Mouse (Mus musculus): Measurements from ENCODE around the gene Papss1. TPM values are rescaled to one million over a fixed set of nuclear protein-coding genes. Genes with fewer than 3 reads are reported as not detected.

Gene Papss1
- total RNA-seq, 2 experiments from 2014 or later: 4.7 to 5.0 TPM

GRCm38 (mm10) chr3:131578434-131579104 lies 14.0 kb downstream of the Papss1 start:
- DNase-seq: no peak
- intact Hi-C loops (cut with DNase I): no loop called here

- intact Hi-C loops (cut with DNase I): no loop called here
- DNase-seq: no peak
These were observed 15.5 kb downstream of the Papss1 start for GRCm38 (mm10) chr3:131580040-131580439.

- intact Hi-C loops (cut with DNase I): no loop called here
- no peak for DNase-seq
These were observed 16.5 kb downstream of the Papss1 start for GRCm38 (mm10) chr3:131581096-131581495.

GRCm38 (mm10) chr3:131586818-131587217 lies 22.2 kb downstream of the Papss1 start:
- intact Hi-C loops (cut with DNase I): no loop called here
- DNase-seq: no peak

- intact Hi-C loops (cut with DNase I): no loop called here
- no peak for DNase-seq
These were observed 23.4 kb downstream of the Papss1 start for GRCm38 (mm10) chr3:131587959-131588358.

GRCm38 (mm10) chr3:131593143-131593798 lies 28.7 kb downstream of the Papss1 start:
- intact Hi-C loops (cut with DNase I): loop anchor here (10.0 kb wide), 1 partner anchor 302 kb away; no protein-coding TSS in a partner anchor
- DNase-seq: no peak

GRCm38 (mm10) chr3:131594361-131594760 lies 29.8 kb downstream of the Papss1 start:
- no peak for DNase-seq
- intact Hi-C loops (cut with DNase I): loop anchor here (10.0 kb wide), 1 partner anchor 300 kb away; no protein-coding TSS in a partner anchor

- intact Hi-C loops (cut with DNase I): loop anchor here (1.0 to 10.0 kb wide), 2 partner anchors 239 to 299 kb away; no protein-coding TSS in a partner anchor
- DNase-seq: no peak
These were observed 31.1 kb downstream of the Papss1 start for GRCm38 (mm10) chr3:131595546-131596245.

GRCm38 (mm10) chr3:131600726-131601125 lies 36.2 kb downstream of the Papss1 start:
- no peak for DNase-seq
- intact Hi-C loops (cut with DNase I): no loop called here

GRCm38 (mm10) chr3:131601366-131601765 lies 36.8 kb downstream of the Papss1 start:
- intact Hi-C loops (cut with DNase I): no loop called here
- no peak for DNase-seq

GRCm38 (mm10) chr3:131602995-131603414 lies 38.4 kb downstream of the Papss1 start:
- DNase-seq: no peak
- intact Hi-C loops (cut with DNase I): no loop called here

- intact Hi-C loops (cut with DNase I): no loop called here
- DNase-seq: no peak
These were observed 43.5 kb downstream of the Papss1 start for GRCm38 (mm10) chr3:131608112-131608511.

- no peak for DNase-seq
- intact Hi-C loops (cut with DNase I): no loop called here
These were observed 45.1 kb downstream of the Papss1 start for GRCm38 (mm10) chr3:131609651-131610050.

GRCm38 (mm10) chr3:131610595-131610994 lies 46.0 kb downstream of the Papss1 start:
- intact Hi-C loops (cut with DNase I): no loop called here
- no peak for DNase-seq

GRCm38 (mm10) chr3:131612847-131613246 lies 48.3 kb downstream of the Papss1 start:
- DNase-seq: no peak
- intact Hi-C loops (cut with DNase I): no loop called here

- intact Hi-C loops (cut with DNase I): no loop called here
- DNase-seq: no peak
These were observed 49.5 kb downstream of the Papss1 start for GRCm38 (mm10) chr3:131614056-131614455.

- no peak for DNase-seq
- intact Hi-C loops (cut with DNase I): no loop called here
These were observed 54.2 kb downstream of the Papss1 start for GRCm38 (mm10) chr3:131618580-131619338.

- DNase-seq: no peak
- intact Hi-C loops (cut with DNase I): no loop called here
These were observed 58.6 kb downstream of the Papss1 start for GRCm38 (mm10) chr3:131623208-131623607.

GRCm38 (mm10) chr3:131624063-131624462 lies 59.5 kb downstream of the Papss1 start:
- DNase-seq: no peak
- intact Hi-C loops (cut with DNase I): no loop called here

GRCm38 (mm10) chr3:131627476-131627875 lies 62.9 kb downstream of the Papss1 start:
- no peak for DNase-seq
- intact Hi-C loops (cut with DNase I): no loop called here

GRCm38 (mm10) chr3:131628265-131628664 lies 63.7 kb downstream of the Papss1 start:
- intact Hi-C loops (cut with DNase I): no loop called here
- no peak for DNase-seq
